Mouse (Mus musculus): ENCODE data around the gene Slc17a9. TPM values are rescaled to one million over a fixed set of nuclear protein-coding genes. Genes with fewer than 3 reads are reported as not detected.

The Slc17a9 gene
- 0.13 and 0.29 TPM in 2 replicates for polyA plus RNA-seq (2015; fragmentation: Nextera tagmentation; extraction: Ambion mirVana)

DNA sequence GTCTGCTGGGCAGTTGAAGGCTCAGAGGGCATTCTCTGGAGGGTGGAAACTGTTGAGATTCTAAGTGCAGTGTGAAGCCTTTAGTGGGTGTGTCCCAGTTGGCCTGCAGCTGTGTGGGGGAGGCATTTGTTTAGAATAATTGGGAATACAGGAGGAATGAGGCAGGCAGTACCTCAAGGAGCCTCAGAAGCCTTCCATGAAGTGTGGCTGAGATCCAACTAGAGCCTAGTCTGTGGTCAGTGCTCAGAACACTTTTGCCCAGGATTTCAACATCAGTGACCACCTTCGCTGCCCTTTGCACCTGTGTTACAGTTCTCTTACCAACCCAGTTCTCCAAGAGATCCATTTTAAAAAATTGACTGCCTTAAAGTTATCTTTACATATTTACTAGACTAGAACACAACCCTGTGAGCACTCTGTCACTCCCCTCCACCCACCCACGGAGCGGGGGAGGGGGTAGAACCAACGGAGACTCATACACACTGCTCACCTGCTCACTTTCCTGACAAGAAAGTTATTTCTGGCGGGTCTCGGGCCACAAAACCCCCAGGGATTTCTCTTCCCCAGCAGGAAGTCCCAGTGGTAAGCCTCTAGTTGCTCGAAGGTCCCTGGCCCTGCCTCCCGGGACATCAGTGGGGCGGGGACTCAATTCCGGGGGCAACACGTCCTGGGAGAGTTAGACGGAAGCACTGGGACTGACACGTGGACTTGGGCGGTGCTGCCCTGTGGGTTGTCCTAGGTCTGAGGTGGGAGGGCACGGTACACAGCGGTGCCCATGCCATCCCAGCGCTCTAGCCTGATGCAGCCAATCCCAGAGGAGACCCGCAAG is at the start of gene Slc17a9:
Gene Slc17a9 (plus strand): TSS at position 679 of the 829 bp plus-strand sequence.
- H3K27ac ChIP-seq (replicated peaks) = no peak within 1 kb of the TSS
- no peak for ATAC-seq (replicated peaks)
- whole genome bisulfite sequencing = 8% methylated on average over 18 of the region's 18 CpGs
- no peaks in the 10 kb centered on the region for H3K9me3 ChIP-seq
- no peak within 1 kb of the TSS for H3K4me2 ChIP-seq (replicated peaks)
- H3K4me1 ChIP-seq = no peaks in the 10 kb centered on the region
- H3K27me3 ChIP-seq = no peaks in the 10 kb centered on the region
- no peak within 1 kb of the TSS for H3K4me3 ChIP-seq
- no peak within 1 kb of the TSS for H3K9ac ChIP-seq (replicated peaks)
- peaks cover 33% of the 10 kb centered on the region for H3K36me3 ChIP-seq

DNA sequence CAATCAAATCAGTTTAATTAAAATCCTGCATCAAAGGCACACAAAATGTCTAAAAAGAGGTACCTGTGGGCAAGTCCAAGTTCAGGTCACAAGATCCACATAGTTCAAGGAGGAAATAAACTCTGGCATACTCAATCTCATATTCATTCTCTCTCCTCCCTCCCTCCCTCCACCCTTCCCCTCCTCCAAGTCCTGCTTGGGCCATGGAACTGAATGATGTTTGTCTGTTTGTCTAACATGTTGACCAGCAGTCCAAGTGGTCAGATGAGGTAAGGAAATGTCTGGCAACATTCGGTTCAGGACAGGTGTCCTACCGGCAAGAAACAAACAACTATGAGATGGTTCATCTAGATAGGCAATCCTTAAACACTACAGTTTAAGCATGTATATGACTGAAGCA is 48.4 kb upstream of the Slc17a9 start:
- ATAC-seq (replicated peaks) = no peak
- H3K9ac ChIP-seq (replicated peaks) = no peak overlapping the region
- H3K27me3 ChIP-seq = no peaks in the 10 kb centered on the region
- H3K4me3 ChIP-seq = no peak overlapping the region
- H3K9me3 ChIP-seq = no peaks in the 10 kb centered on the region
- no peaks in the 10 kb centered on the region for H3K4me1 ChIP-seq
- no peak overlapping the region for H3K27ac ChIP-seq (replicated peaks)
- WGBS = 90% methylated on average over 2 of the region's 2 CpGs
- H3K36me3 ChIP-seq = peaks cover 47% of the 10 kb centered on the region
- H3K4me2 ChIP-seq (replicated peaks) = no peak overlapping the region

DNA sequence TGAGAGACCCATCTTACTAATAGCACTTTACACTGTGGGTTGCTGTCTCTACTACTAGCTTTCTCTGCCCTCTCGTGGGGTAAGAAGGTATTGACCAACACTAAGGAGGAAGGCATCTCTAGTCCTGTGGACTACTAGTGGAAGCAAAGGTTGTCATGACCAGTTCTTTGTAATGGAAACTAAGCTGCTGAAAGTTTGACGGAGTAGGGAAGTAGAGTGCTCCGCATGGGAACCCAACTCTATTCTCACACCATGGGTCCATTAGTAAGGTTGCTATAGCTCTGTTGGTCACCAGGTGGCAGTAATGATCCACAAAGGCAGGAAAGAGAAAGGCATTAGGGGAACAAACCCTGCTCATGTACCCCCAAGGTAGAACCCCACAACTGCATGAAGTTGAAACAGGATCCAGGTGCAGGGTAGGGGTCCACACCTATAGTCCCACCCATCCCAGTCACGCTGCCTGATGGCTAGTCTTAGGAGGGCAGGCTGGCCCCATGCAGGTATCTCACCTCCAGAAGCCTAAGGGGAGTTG is 46.4 kb upstream of the Slc17a9 start:
- no peaks in the 10 kb centered on the region for H3K4me1 ChIP-seq
- H3K27ac ChIP-seq (replicated peaks) = no peak overlapping the region
- no peaks in the 10 kb centered on the region for H3K9me3 ChIP-seq
- no peak overlapping the region for H3K9ac ChIP-seq (replicated peaks)
- 24% methylated on average over 4 of the region's 4 CpGs for WGBS
- H3K27me3 ChIP-seq = no peaks in the 10 kb centered on the region
- H3K4me3 ChIP-seq = no peak overlapping the region
- H3K36me3 ChIP-seq = peaks cover 47% of the 10 kb centered on the region
- peak; percentile 69; the same call in 1 of the 2 replicates for ATAC-seq (replicated peaks)
- H3K4me2 ChIP-seq (replicated peaks) = no peak overlapping the region

- Histone ChIP-seq H3K27me3 (no peaks in the 10 kb centered on the region), H3K4me2 (replicated peaks) (no peak overlapping the region), H3K27ac (replicated peaks) (no peak overlapping the region), H3K9ac (replicated peaks) (no peak overlapping the region), H3K4me3 (no peak overlapping the region), H3K4me1 (no peaks in the 10 kb centered on the region), H3K36me3 (peaks cover 59% of the 10 kb centered on the region), H3K9me3 (no peaks in the 10 kb centered on the region)
- ATAC-seq (replicated peaks) = no peak
- 72% methylated on average over 2 of the region's 2 CpGs for WGBS
These were observed 43.8 kb upstream of the Slc17a9 start for GRCm38 (mm10) chr2:180681225-180681624.

- Histone ChIP-seq H3K4me1 (no peaks in the 10 kb centered on the region), H3K4me3 (no peak overlapping the region), H3K36me3 (peaks cover 82% of the 10 kb centered on the region), H3K27me3 (no peaks in the 10 kb centered on the region), H3K9ac (replicated peaks) (no peak overlapping the region), H3K9me3 (no peaks in the 10 kb centered on the region), H3K27ac (replicated peaks) (no peak overlapping the region), H3K4me2 (replicated peaks) (no peak overlapping the region)
- WGBS = 75% methylated on average over 2 of the region's 2 CpGs
- ATAC-seq (replicated peaks) = no peak
These were observed 41.5 kb upstream of the Slc17a9 start for GRCm38 (mm10) chr2:180683524-180683923.

DNA sequence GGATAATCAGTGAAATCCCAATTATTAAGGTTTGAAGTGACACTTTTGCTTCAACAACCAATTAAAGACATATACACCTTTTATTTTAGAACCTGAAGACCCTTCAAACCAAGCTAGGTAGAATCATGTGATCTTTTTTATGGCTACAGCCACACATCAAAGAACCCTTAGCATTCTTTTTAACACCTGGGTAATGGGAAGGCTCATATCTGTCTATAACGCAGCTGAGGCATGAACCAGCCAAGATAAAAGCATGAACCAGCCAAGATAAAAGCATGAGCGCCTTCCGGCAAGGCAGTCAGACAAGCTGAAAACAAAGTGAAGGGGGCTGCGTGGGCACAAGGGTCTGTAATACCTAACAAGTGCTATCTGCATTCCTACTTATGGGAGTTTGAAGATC is 41.0 kb upstream of the Slc17a9 start:
- no peak overlapping the region for H3K4me3 ChIP-seq
- no peak overlapping the region for H3K27ac ChIP-seq (replicated peaks)
- H3K9ac ChIP-seq (replicated peaks) = no peak overlapping the region
- 93% methylated on average over 4 of the region's 4 CpGs for WGBS
- peaks cover 87% of the 10 kb centered on the region for H3K36me3 ChIP-seq
- no peak overlapping the region for H3K4me2 ChIP-seq (replicated peaks)
- no peak for ATAC-seq (replicated peaks)
- H3K9me3 ChIP-seq = no peaks in the 10 kb centered on the region
- H3K4me1 ChIP-seq = no peaks in the 10 kb centered on the region
- H3K27me3 ChIP-seq = no peaks in the 10 kb centered on the region

DNA sequence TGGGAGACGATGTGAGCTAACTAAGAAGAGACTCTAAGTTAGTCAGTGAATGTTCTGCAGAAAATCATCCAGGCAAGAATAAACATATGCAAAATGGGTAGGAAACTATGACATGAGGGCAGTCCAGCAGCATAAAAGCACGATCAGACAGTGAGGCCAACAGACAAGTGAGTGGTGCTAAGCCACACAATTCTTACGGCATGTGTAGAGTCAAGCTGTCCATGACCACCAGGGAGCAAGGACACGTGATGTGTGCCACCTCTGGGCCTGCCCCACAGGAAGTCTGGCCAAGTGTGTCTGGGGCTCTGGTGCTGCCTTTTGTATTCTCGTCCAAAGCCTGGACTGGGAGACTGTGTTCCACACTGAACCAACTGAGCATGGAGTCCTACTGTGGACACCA is 35.2 kb upstream of the Slc17a9 start:
- Histone ChIP-seq H3K4me3 (no peak overlapping the region), H3K27me3 (no peaks in the 10 kb centered on the region), H3K4me2 (replicated peaks) (no peak overlapping the region), H3K9ac (replicated peaks) (no peak overlapping the region), H3K4me1 (peaks cover 15% of the 10 kb centered on the region), H3K36me3 (peaks cover 60% of the 10 kb centered on the region), H3K27ac (replicated peaks) (no peak overlapping the region), H3K9me3 (no peaks in the 10 kb centered on the region)
- WGBS = 91% methylated on average over 5 of the region's 5 CpGs
- no peak for ATAC-seq (replicated peaks)

DNA sequence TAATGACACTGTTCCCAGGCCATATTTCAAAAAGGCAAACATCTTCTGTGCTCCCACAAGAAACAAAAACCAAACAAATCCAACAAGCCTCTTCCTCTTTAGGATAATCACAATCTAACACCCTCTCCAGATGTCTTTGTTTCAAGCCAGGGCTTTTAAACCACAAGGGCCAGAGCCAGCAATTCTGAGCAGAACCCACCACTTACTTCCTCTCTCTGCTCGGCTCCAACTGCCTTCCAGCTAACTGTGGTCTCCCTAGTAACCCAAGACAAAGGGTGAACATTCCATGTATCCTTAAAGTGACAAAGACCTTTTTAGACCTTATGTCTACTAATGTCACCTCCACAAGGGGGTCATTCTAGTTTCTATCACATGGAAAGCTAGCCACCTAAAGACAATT is 32.4 kb upstream of the Slc17a9 start:
- Histone ChIP-seq H3K4me2 (replicated peaks) (no peak overlapping the region), H3K4me1 (peaks cover 28% of the 10 kb centered on the region), H3K27ac (replicated peaks) (peak overlapping the region; percentile 25), H3K4me3 (no peak overlapping the region), H3K9ac (replicated peaks) (no peak overlapping the region), H3K9me3 (no peaks in the 10 kb centered on the region), H3K27me3 (no peaks in the 10 kb centered on the region), H3K36me3 (peaks cover 32% of the 10 kb centered on the region)
- WGBS = 0% methylated on average over 1 of the region's 1 CpGs
- ATAC-seq (replicated peaks) = 0 out of 2 replicates have a peak, but pooled peaks have one; percentile 46

- Histone ChIP-seq H3K4me3 (no peak overlapping the region), H3K36me3 (peaks cover 6% of the 10 kb centered on the region), H3K4me1 (peaks cover 41% of the 10 kb centered on the region), H3K9ac (replicated peaks) (no peak overlapping the region), H3K4me2 (replicated peaks) (no peak overlapping the region), H3K27me3 (no peaks in the 10 kb centered on the region), H3K9me3 (no peaks in the 10 kb centered on the region), H3K27ac (replicated peaks) (no peak overlapping the region)
- 53% methylated on average over 2 of the region's 2 CpGs for WGBS
- ATAC-seq (replicated peaks) = no peak
These were observed 29.9 kb upstream of the Slc17a9 start for GRCm38 (mm10) chr2:180695176-180695575.

DNA sequence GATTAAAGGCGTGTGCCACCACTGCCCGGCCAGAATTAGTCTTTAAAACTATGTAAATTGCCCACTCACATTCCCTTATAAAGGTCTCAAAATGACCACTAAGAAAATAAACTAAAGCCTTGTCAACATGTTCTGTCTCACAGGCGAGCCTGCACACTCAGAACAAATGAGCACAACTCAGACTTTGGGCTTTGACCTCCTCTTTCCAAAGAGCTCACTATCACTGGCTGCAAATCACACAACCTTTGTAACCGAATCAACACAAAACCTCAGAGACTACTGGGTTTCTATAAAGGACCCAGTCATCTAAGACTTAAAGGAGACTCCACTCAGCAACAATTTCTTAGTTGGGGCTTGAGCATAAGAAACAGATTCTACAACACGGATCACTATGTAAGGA is 24.6 kb upstream of the Slc17a9 start:
- H3K4me3 ChIP-seq = peak overlapping the region; percentile 55
- peaks cover 45% of the 10 kb centered on the region for H3K4me1 ChIP-seq
- no peak overlapping the region for H3K27ac ChIP-seq (replicated peaks)
- 76% methylated on average over 5 of the region's 5 CpGs for WGBS
- H3K36me3 ChIP-seq = no peaks in the 10 kb centered on the region
- peak overlapping the region; percentile 93 for H3K9ac ChIP-seq (replicated peaks)
- ATAC-seq (replicated peaks) = no peak
- H3K4me2 ChIP-seq (replicated peaks) = peak overlapping the region; percentile 95
- H3K9me3 ChIP-seq = no peaks in the 10 kb centered on the region
- H3K27me3 ChIP-seq = no peaks in the 10 kb centered on the region

GRCm38 (mm10) chr2:180701053-180701766 is 23.9 kb upstream of the Slc17a9 start:
- Histone ChIP-seq H3K27me3 (no peaks in the 10 kb centered on the region), H3K4me3 (peak overlapping the region; percentile 55), H3K4me2 (replicated peaks) (peak overlapping the region; percentile 95), H3K4me1 (peaks cover 42% of the 10 kb centered on the region), H3K9ac (replicated peaks) (peak overlapping the region; percentile 93), H3K36me3 (0 out of 2 replicates have a peak, but pooled peaks cover 3% of the 10 kb centered on the region), H3K27ac (replicated peaks) (peak overlapping the region; percentile 94), H3K9me3 (no peaks in the 10 kb centered on the region)
- 5% methylated on average over 26 of the region's 26 CpGs for whole genome bisulfite sequencing
- peak; percentile 42 for ATAC-seq (replicated peaks)

All from forebrain, embryonic 15.5 days (tissue).